Mouse (Mus musculus) liver, adult 2 months (tissue): Measurements from ENCODE around the gene Csnk1g2.

Source experiments
- CTCF ChIP-seq: fragments of 200-500 bp; IDR thresholded peaks from 2 replicates; pipeline ENCODE4 v1.5.1; 2011; ENCODE audit warnings: low read depth, low read length, control low read depth
- POLR2A ChIP-seq: fragments of 200-500 bp; IDR thresholded peaks from 2 replicates; pipeline ENCODE4 v1.6.1; 2011; ENCODE audit warnings: low read length, control low read depth; ENCODE audit not compliant: insufficient read depth; ENCODE audit errors: extremely low read depth

DNA sequence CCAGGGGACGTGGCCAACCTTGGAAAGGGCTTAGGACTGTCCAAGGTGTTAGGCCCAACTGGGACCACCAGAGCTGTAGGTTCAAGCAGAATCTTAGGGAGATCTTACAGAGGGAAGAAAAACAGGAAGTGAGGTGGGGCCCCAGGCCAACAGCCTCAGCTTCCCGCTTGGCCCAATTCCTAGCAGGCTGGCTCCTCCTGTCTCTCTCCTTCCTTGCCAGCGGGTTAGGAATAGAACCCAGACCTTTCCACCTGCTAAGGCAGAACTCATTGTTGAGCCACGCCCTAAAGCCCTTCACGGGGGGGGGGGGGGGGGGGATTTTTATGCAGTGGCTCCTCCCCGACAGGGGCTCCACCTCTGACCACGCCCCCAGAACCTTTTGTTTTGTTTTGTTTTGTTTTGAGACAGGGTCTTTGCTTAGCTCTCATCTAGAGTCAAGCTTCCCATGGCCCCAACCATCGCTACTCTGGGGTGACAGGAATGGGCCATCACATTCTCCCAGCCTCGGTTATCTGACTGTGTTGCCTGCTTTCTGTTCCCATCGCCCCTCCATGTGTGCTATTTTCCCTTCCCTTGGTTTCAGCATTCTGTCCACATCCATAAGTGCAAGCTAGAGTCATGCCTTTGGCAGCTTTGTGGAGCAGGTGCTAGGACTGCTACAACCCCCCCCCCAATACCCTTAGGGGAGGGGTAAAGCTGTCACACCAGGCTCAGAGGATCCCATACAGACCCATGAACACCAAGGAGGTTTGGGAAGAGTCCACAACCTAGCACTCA lies 56.2 kb downstream of the Csnk1g2 start:
- no peak for TF ChIP-seq POLR2A
- TF ChIP-seq CTCF, result no peak
